Mouse (Mus musculus) kidney, postnatal 36 days (tissue): ENCODE measurements around the gene Fzd5.

Source experiments
- DNase-seq, 2 experiments: peaks; one replicate each; pipeline ENCODE4 v3.0.0; 2021 to 2022; ENCODE audit warnings: mixed read lengths in 2 of 2

Gene Fzd5

DNA sequence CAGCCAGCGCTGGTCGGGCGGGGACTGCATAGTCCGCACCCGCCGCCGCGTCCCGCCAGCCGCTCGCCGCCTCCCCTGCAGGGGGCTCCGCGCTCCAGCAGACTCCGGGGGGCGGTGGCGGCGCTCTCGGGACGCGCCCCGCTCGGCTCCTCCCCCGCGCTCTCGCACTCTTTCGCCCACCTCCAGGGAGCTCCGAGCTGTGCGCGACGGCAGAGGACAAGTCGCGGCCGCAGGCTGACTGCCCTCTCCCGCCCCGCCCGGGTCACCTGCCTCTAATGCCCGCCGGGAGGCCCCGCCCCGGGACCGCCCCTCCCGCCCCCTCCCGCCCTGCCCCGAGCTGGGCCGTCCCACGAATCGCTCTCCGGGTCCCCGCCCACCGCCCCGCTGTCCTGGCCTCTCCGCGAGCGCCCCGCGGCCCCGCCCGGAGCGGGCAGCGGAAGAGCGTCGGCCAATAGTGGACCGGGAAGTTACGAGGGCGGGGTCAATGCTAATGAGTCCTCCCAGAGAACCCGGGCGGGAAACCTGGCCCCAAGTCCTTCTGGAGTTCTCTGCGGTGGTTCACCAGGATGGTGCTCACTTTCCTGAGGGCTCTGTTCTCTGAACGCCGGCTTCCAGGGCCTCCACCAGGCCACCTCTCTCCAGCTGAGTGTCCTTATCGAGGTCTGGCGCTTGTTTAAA lies at the start of gene Fzd5:
Gene Fzd5 (minus strand): TSS at position 250 of the 678 bp plus-strand sequence.
- peak; percentile 97 to 98 for DNase-seq

- no peak for DNase-seq
Measured at GRCm38 (mm10) chr1:64779863-64780262, 42.3 kb upstream of the Fzd5 start.

GRCm38 (mm10) chr1:64779415-64779814 lies 41.9 kb upstream of the Fzd5 start:
- no peak for DNase-seq

DNA sequence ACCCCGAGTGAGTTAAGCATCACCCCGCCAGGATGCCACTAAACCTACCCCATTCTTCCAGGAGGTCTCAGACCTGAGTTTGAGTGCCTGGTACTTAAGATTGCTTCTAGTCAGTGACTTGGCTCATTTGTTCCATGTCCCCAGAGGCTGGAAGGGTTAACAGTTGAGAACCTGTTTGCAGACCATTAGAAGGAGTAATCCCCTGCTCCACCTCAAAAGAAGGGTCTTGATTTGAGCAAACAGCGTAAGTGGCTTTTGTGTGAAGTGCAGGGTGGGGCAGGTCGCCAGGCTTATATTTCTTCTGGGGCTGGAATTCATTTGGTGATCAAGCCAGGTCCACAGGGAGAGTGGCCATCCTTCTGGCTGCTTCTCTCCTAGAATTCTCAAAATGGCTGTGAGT lies 35.8 kb upstream of the Fzd5 start:
- DNase-seq: no peak

GRCm38 (mm10) chr1:64770169-64770568 lies 32.6 kb upstream of the Fzd5 start:
- no peak for DNase-seq

GRCm38 (mm10) chr1:64761646-64762045 lies 24.1 kb upstream of the Fzd5 start:
- DNase-seq: no peak

GRCm38 (mm10) chr1:64757766-64758165 lies 20.2 kb upstream of the Fzd5 start:
- no peak for DNase-seq

GRCm38 (mm10) chr1:64757254-64757653 lies 19.7 kb upstream of the Fzd5 start:
- peak; percentile 48 to 50 for DNase-seq

GRCm38 (mm10) chr1:64756640-64757030 lies 19.1 kb upstream of the Fzd5 start:
- no peak for DNase-seq

- DNase-seq: peak in 1 of 2 experiments; percentile 40
Measured at GRCm38 (mm10) chr1:64755971-64756639, 18.6 kb upstream of the Fzd5 start.

DNA sequence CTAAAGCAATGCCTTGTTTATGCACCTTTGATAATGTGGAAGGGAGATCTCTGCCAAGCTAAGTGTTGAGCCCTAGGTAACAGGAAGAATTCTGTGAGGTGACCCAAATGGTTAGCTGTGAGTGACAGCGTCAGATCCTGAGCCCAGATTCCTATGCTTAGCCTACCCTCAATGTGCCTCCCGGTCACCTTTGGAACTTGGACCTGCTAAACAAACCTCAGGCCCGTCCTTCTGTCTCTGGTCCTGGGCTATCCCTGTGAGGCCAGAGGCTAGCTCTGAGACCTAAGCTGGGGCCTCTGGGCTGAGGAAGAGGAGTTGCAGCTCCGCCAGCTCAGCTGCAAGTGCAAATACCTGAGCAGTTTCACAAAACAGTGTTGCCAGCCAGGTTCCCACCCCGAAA lies 17.1 kb upstream of the Fzd5 start:
- peak; percentile 37 to 42 for DNase-seq

DNA sequence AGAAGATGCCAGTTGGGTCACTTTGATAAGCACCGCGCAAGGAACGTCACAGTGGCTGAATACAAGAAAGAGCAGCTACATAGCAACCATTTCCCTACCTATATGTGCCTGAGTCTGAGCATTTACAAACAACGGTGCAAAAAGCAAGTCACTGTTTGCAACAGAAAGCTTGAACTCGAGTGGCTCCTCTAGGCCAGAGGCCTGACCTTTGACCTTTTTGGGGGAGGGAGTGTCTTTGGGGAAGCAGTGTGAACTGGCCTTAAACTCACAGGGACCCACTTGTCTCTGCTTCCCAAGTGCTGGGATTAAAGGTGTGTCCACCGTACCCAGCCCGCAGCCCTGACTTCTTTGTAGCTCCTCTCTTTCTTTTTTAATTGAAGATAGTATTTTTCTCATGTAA lies 16.1 kb upstream of the Fzd5 start:
- peak; percentile 34 to 45 for DNase-seq

GRCm38 (mm10) chr1:64753109-64753508 lies 15.6 kb upstream of the Fzd5 start:
- DNase-seq: no peak

DNA sequence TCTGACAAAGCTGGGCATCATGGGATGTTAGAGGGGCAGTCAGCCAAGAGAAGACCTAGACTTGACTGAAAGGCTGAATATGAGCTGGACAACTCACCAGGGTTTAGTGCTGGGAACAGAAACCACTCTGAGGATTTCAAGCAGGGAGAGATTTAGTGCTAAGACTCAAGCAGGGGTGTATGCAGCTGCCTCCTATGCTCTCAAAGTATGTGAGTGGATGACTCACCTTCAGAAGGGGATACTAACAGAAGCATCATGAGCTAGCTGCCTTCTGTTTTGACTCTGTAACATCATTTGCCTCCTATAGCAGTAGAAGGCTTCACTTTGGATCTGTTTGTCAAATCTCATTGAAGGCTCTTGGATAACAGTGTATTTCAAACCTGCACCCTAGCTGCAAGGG lies 7.1 kb upstream of the Fzd5 start:
- no peak for DNase-seq

GRCm38 (mm10) chr1:64742741-64743408 lies 5.3 kb upstream of the Fzd5 start:
- DNase-seq: peak; percentile 77 to 87

GRCm38 (mm10) chr1:64738661-64739082 lies 1.1 kb upstream of the Fzd5 start:
- peak; percentile 88 to 89 for DNase-seq

- peak; percentile 65 to 88 for DNase-seq
Measured at GRCm38 (mm10) chr1:64738180-64738555, 617 bp upstream of the Fzd5 start.

GRCm38 (mm10) chr1:64736681-64737501 lies 660 bp downstream of the Fzd5 start:
- peak; percentile 9 to 55 for DNase-seq

DNA sequence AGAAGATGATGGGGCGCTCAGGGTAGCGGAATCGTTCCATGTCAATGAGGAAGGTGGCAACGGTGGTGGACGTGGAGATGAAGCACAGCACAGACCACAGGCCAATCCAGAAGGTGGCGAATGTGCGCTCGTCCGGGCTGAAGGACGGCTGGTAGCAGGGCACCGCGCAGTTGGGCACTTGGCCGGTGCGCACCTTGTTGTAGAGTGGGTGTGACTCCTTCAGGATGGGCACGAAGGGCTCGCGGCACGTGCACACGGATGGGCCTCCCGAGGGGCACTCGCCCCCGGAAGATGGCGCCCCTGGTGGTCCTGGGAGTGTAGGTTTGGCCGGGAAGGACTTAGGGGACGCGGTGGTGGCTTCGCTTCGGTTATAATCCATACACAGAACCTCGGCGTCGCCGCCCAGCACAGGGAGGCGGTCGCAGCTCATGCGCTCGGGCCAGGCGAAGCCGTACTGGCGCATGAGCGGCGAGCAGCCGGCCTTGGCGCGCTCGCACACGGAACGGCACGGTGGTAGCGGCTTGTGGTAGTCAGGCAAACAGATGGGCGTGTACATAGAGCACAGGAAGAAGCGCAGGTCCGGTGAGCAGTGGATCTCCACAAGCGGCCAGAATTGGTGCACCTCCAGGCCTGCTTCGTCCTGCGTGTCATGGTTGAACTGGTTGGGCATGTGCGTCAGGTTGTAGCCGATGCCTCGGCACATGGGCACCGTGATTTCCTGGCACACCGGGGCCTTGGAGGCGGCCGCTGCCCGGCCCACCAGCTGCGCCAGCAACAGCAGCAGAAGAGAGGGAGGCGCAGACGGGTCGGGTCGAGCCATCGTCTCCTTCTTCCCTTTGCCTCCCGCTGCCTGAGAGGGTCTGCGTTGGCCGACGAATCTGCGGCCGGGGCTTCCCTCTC lies 1.5 kb downstream of the Fzd5 start:
- peak; percentile 64 to 69 for DNase-seq

- peak; percentile 29 to 67 for DNase-seq
Measured at GRCm38 (mm10) chr1:64734771-64735750, 2.5 kb downstream of the Fzd5 start.
